Mouse (Mus musculus) forebrain, embryonic 10.5 days (tissue): ENCODE measurements around the gene Dusp1. TPM values are rescaled to one million over a fixed set of nuclear protein-coding genes. Genes with fewer than 3 reads are reported as not detected.
A peak's percentile ranks its signal among the peaks of the same experiment; 100 is the strongest.

Source experiments
- DNase-seq: peaks from one replicate; pipeline ENCODE4 v3.0.0-alpha.2; 2017; ENCODE audit warnings: low spot score; ENCODE audit errors: extremely low spot score
- H3K27ac ChIP-seq: fragments of 300-500 bp; sonication (generic); 2 replicates; pipeline ENCODE4 v1.5.1; 2016; ENCODE audit warnings: mild to moderate bottlenecking
- H3K27me3 ChIP-seq: fragments of 300-500 bp; sonication (generic); 2 replicates; pipeline ENCODE4 v1.6.1; 2016; ENCODE audit warnings: mild to moderate bottlenecking; ENCODE audit not compliant: poor library complexity, severe bottlenecking
- H3K36me3 ChIP-seq: fragments of 300-500 bp; sonication (generic); replicated peaks from 2 replicates; pipeline ENCODE4 v1.6.1; 2016; ENCODE audit warnings: mild to moderate bottlenecking, moderate library complexity
- H3K4me1 ChIP-seq: fragments of 300-500 bp; sonication (generic); 2 replicates; pipeline ENCODE4 v1.6.1; 2016
- H3K4me3 ChIP-seq: fragments of 300-500 bp; sonication (generic); 2 replicates; pipeline ENCODE4 v1.5.1; 2016; ENCODE audit warnings: mild to moderate bottlenecking, moderate library complexity
- H3K9me3 ChIP-seq: fragments of 300-500 bp; sonication (generic); 2 replicates; pipeline ENCODE4 v1.6.1; 2016; ENCODE audit warnings: mild to moderate bottlenecking, moderate library complexity
- WGBS: fragments of 180-500 bp; shearing (Covaris S2); methylation state at CpG from one replicate; pipeline ENCODE4 v1.1.7; 2016; 5-methylcytosine and 5-hydroxymethylcytosine counted together
- polyA plus RNA-seq: library from polyadenylated mRNA; unstranded; fragments of >200 nt; fragmentation: Nextera tagmentation; extraction: Ambion mirVana; gene quantifications from 2 replicates; pipeline ENCODE4 v1.2.1, GENCODE M21; 2016

The Dusp1 gene
- polyA plus RNA-seq, 1 experiment from 2014 or later = 24.4 TPM

DNA sequence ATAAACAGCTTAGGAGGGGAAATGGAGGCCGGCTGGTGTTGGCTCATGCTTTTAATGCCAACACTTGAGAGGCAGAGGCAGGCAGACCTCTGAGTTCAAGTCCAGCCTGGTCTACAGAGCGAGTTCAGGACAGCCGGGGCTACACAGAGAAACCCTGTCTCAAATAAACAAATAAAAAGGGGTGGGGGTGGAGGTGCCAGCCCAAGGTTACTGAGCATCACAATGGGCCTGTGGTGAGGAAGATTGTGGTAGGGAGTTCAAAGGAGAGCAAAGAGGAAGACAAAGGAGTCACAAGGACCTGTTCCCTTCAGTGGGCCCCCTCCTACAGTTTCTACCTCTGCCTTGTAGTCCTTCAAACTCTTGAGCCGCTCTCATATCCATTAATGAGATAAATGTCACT is 50.7 kb downstream of the Dusp1 start:
- no peak overlapping the region for H3K27ac ChIP-seq
- peaks cover 34% of the 10 kb centered on the region for H3K4me1 ChIP-seq
- H3K27me3 ChIP-seq = peaks cover 10% of the 10 kb centered on the region; the same call in 1 of the 2 replicates
- 68% methylated on average over 4 of the region's 4 CpGs for WGBS
- H3K4me3 ChIP-seq = no peak overlapping the region
- H3K9me3 ChIP-seq = no peaks in the 10 kb centered on the region
- peaks cover 8% of the 10 kb centered on the region for H3K36me3 ChIP-seq
- no peak for DNase-seq

DNA sequence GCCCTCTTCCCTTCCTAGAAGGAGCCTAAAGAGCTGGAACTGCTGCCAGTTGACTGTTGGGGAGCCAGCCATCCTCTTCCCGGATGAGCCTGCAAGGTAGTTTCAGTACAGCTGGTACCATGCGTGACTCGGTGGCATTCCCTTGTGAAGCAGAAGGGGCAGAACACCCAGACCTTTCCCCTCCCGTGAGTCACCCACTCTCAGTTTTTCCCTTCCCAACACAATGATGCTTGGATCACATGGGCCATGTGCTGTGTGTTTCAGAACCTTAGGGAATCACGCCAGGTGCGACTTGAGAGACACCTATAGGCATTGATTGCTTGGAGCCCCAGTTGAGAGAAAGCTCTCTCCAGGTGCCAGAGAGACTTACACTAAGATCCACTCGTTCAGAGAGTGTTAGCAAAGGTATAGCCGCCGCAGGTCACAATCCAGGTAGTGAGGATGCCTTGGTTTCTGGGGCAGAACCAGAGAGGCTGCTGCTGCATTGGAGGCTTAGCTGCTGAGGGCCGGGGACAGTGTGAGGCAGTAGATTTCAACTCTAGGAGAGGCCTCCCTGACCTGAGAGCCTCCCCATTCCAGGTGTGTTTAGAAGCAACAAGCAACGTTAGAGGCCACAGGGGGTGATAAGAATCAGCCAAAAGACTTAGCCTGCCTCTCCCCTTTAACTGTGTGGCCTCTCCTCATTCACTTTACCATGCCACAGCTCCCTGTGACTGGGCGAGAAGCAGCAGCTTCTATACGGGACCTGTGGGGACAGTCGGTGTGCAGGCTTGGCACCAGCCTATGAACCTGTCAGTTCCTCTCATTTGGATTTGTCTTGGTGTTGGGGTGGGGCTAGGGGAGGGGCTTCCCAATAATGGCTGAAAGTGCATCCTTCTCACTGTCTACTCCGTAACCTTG is 51.5 kb downstream of the Dusp1 start:
- DNase-seq = no peak
- peaks cover 42% of the 10 kb centered on the region for H3K4me1 ChIP-seq
- 79% methylated on average over 15 of the region's 15 CpGs for WGBS
- H3K27ac ChIP-seq = peak overlapping the region; percentile 33; the same call in 1 of the 2 replicates
- H3K4me3 ChIP-seq = no peak overlapping the region
- peaks cover 10% of the 10 kb centered on the region; the same call in 1 of the 2 replicates for H3K27me3 ChIP-seq
- no peaks in the 10 kb centered on the region for H3K9me3 ChIP-seq
- H3K36me3 ChIP-seq = peaks cover 17% of the 10 kb centered on the region

GRCm38 (mm10) chr17:26508961-26509771 is 52.8 kb downstream of the Dusp1 start:
- DNase-seq = peak; percentile 84
- Histone ChIP-seq H3K27ac (peak overlapping the region; percentile 98), H3K36me3 (peaks cover 23% of the 10 kb centered on the region), H3K4me1 (peaks cover 55% of the 10 kb centered on the region), H3K4me3 (peak overlapping the region; percentile 76), H3K27me3 (peaks cover 10% of the 10 kb centered on the region; the same call in 1 of the 2 replicates), H3K9me3 (no peaks in the 10 kb centered on the region)
- 29% methylated on average over 25 of the region's 25 CpGs for WGBS

- peak overlapping the region; percentile 98 for H3K27ac ChIP-seq
- peak overlapping the region; percentile 76 for H3K4me3 ChIP-seq
- WGBS = under 1% methylated on average over 58 of the region's 58 CpGs
- no peaks in the 10 kb centered on the region for H3K9me3 ChIP-seq
- DNase-seq = peak; percentile 97
- peaks cover 10% of the 10 kb centered on the region; the same call in 1 of the 2 replicates for H3K27me3 ChIP-seq
- peaks cover 23% of the 10 kb centered on the region for H3K36me3 ChIP-seq
- H3K4me1 ChIP-seq = peaks cover 57% of the 10 kb centered on the region
Observed at GRCm38 (mm10) chr17:26508345-26508960, 53.5 kb downstream of the Dusp1 start.

- Histone ChIP-seq H3K36me3 (peaks cover 23% of the 10 kb centered on the region), H3K9me3 (no peaks in the 10 kb centered on the region), H3K4me1 (peaks cover 62% of the 10 kb centered on the region), H3K27ac (peak overlapping the region; percentile 98), H3K27me3 (peaks cover 10% of the 10 kb centered on the region; the same call in 1 of the 2 replicates), H3K4me3 (peak overlapping the region; percentile 76)
- WGBS = under 1% methylated on average over 46 of the region's 46 CpGs
- DNase-seq = peak; percentile 77
Observed at GRCm38 (mm10) chr17:26507966-26508344, 54.0 kb downstream of the Dusp1 start.

- Histone ChIP-seq H3K36me3 (peaks cover 23% of the 10 kb centered on the region), H3K27ac (peak overlapping the region; percentile 98), H3K4me3 (peak overlapping the region; percentile 76), H3K27me3 (peaks cover 10% of the 10 kb centered on the region; the same call in 1 of the 2 replicates), H3K9me3 (no peaks in the 10 kb centered on the region), H3K4me1 (peaks cover 70% of the 10 kb centered on the region)
- WGBS = 28% methylated on average over 24 of the region's 24 CpGs
- peak; percentile 45 for DNase-seq
Observed at GRCm38 (mm10) chr17:26506997-26507871, 54.7 kb downstream of the Dusp1 start.

DNA sequence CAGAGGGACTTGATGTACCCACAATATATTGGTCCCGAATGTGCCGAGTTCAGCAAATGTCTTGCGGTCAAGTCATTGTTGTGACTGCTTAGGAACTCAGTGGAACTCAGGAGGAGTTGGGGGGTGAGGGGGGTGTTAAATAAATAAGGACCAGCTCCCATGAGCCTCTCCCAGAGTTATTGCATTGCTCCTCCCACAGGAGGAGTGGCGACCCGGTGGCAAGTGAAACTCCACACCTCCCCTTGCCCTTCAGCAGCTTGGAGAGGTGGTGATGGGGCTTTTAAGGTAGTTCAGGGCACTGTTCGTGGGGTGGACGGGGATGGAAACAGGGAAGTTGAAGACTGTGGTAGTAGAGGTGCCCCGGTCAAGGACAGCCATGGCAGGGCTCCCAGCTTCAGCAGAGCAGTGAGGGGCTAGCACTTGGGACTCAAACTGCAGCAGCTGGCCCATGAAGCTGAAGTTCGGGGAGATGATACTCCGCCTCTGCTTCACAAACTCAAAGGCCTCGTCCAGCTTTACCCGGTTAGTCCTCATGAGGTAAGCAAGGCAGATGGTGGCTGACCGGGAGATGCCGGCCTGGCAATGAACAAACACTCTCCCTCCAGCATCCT is 55.8 kb downstream of the Dusp1 start:
- H3K4me1 ChIP-seq = peaks cover 69% of the 10 kb centered on the region

DNA sequence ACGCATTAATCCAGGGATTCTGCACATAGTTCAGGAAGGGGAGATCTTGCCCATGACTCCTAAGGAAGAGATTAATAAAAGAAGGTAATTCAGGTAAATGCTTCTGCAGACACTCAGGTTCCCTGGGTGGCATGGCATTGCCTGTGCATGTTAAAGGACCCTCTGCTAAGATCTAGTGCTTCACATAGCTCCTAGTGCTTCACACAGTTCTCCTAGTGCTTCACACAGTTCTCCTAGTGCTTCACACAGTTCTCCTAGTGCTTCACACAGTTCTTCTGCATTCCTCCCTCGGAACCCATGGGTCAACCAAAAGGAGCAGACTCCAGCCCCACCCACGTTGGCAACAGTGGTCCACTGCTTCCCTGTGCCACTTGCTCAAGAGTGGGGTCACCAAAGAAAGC is 56.7 kb downstream of the Dusp1 start:
- Histone ChIP-seq H3K4me3 (no peak overlapping the region), H3K27ac (no peak overlapping the region), H3K36me3 (peaks cover 23% of the 10 kb centered on the region), H3K27me3 (peaks cover 2% of the 10 kb centered on the region; the same call in 1 of the 2 replicates), H3K9me3 (no peaks in the 10 kb centered on the region), H3K4me1 (peaks cover 69% of the 10 kb centered on the region)
- WGBS = 79% methylated on average over 3 of the region's 3 CpGs
- no peak for DNase-seq

More for the DNA sequence above, 55.8 kb downstream of the Dusp1 start:
- peak overlapping the region; percentile 98 for H3K27ac ChIP-seq
- H3K27me3 ChIP-seq = peaks cover 10% of the 10 kb centered on the region; the same call in 1 of the 2 replicates
- DNase-seq = no peak
- WGBS = 84% methylated on average over 14 of the region's 14 CpGs
- peak overlapping the region; percentile 76 for H3K4me3 ChIP-seq
- H3K9me3 ChIP-seq = no peaks in the 10 kb centered on the region
- peaks cover 23% of the 10 kb centered on the region for H3K36me3 ChIP-seq

GRCm38 (mm10) chr17:26503981-26504671 is 57.8 kb downstream of the Dusp1 start:
- peaks cover 23% of the 10 kb centered on the region for H3K36me3 ChIP-seq
- peaks cover 64% of the 10 kb centered on the region for H3K4me1 ChIP-seq
- H3K4me3 ChIP-seq = peak overlapping the region; percentile 48; the same call in 1 of the 2 replicates
- no peaks in the 10 kb centered on the region for H3K27me3 ChIP-seq
- H3K9me3 ChIP-seq = no peaks in the 10 kb centered on the region
- peak; percentile 21 for DNase-seq
- WGBS = 48% methylated on average over 11 of the region's 11 CpGs
- H3K27ac ChIP-seq = peak overlapping the region; percentile 93

DNA sequence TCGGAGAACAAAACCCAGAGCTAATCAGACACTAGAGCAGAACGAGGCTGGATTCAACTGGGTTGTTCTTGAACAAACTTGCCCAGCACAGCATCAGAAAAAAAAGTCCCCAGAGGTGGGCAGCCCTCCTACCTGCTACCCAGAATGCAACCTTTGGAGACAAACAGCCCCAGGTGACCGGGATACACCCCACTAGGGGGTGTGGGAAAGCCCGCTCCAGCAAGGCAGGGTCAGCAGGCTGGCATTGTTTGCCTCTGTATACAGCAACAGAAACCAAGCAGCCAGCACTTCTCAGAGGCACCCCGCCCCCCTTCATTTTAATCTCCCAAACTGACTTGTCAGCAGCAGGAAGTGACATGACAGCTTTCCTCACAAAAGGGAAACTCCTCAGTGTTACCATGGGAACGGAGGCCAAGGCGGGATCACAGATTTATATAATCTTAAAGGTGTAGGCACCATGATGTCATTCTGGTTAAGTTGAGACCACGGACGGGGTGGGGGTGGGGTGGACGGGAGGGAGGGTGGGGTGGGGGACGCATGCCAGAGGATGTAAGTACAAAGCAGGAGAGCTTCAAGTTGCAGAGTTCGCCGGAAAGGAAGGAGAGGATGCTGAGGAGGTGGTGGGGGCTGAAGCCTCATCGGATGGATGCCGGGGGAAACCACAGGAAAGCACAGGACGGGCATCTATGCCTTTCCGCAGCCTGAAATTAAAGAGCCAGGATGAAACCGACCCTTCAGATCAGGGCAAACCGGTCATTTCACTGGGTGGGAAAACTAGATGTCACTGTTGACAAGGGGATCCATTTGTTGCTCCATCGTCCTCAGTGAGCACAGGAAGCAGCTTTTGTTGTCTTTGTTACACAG is 58.9 kb downstream of the Dusp1 start:
- H3K4me1 ChIP-seq = peaks cover 61% of the 10 kb centered on the region
- DNase-seq = peak; percentile 85
- no peaks in the 10 kb centered on the region for H3K9me3 ChIP-seq
- WGBS = 2% methylated on average over 20 of the region's 20 CpGs
- no peaks in the 10 kb centered on the region for H3K27me3 ChIP-seq
- H3K27ac ChIP-seq = peak overlapping the region; percentile 93
- H3K4me3 ChIP-seq = peak overlapping the region; percentile 48
- H3K36me3 ChIP-seq = peaks cover 23% of the 10 kb centered on the region
